Mouse (Mus musculus) midbrain, embryonic 11.5 days (tissue): ENCODE results near the gene Zfhx3. TPM values are rescaled to one million over a fixed set of nuclear protein-coding genes. Genes with fewer than 3 reads are reported as not detected.

Experiments used
- ATAC-seq: fragments of 200-750 bp; cut with Nextera tagmentation; 2 replicates; pipeline ENCODE4 v1.8.0; 2017; ENCODE audit warnings: moderate TSS enrichment, moderate library complexity; ENCODE audit not compliant: low FRiP score
- DNase-seq: peaks from one replicate; pipeline ENCODE4 v3.0.0; 2015; ENCODE audit warnings: low spot score; ENCODE audit errors: missing footprints
- H3K27ac ChIP-seq: fragments of 300-500 bp; sonication (generic); 2 replicates; pipeline ENCODE4 v1.5.1; 2014; ENCODE audit warnings: low read depth, low read length
- H3K27me3 ChIP-seq: fragments of 300-500 bp; sonication (generic); 2 replicates; pipeline ENCODE4 v1.6.1; 2014; ENCODE audit warnings: mild to moderate bottlenecking, low read length, moderate library complexity, mixed read lengths; ENCODE audit not compliant: control insufficient read depth, insufficient read depth
- H3K36me3 ChIP-seq: fragments of 300-500 bp; sonication (generic); 2 replicates; pipeline ENCODE4 v1.6.1; 2014; ENCODE audit warnings: mild to moderate bottlenecking, low read length, moderate library complexity, mixed read lengths; ENCODE audit not compliant: control insufficient read depth, insufficient read depth
- H3K4me1 ChIP-seq: fragments of 300-500 bp; sonication (generic); 2 replicates; pipeline ENCODE4 v1.6.1; 2014; ENCODE audit warnings: low read length; ENCODE audit not compliant: control insufficient read depth, insufficient read depth
- H3K4me2 ChIP-seq: fragments of 300-500 bp; sonication (generic); 2 replicates; pipeline ENCODE4 v1.6.1; 2014; ENCODE audit warnings: mild to moderate bottlenecking, moderate library complexity
- H3K4me3 ChIP-seq: fragments of 300-500 bp; sonication (generic); 2 replicates; pipeline ENCODE4 v1.5.1; 2014; ENCODE audit warnings: low read depth, low read length
- H3K9ac ChIP-seq: fragments of 300-500 bp; sonication (generic); 2 replicates; pipeline ENCODE4 v1.6.1; 2014; ENCODE audit warnings: low read length
- H3K9me3 ChIP-seq: fragments of 300-500 bp; sonication (generic); 2 replicates; pipeline ENCODE4 v1.6.1; 2016; ENCODE audit warnings: low read length; ENCODE audit not compliant: control insufficient read depth
- WGBS: fragments of 180-500 bp; shearing (Covaris S2); extraction: QIAGEN DNeasy Blood & Tissue Kit; methylation state at CpG from one replicate; pipeline ENCODE4 v1.1.7; 2014; 5-methylcytosine and 5-hydroxymethylcytosine counted together
- polyA plus RNA-seq: library from polyadenylated mRNA; unstranded; fragments of >200 nt; fragmentation: Nextera tagmentation; extraction: Ambion mirVana; gene quantifications from 2 replicates; pipeline ENCODE4 v1.2.1, GENCODE M21; 2014

The Zfhx3 gene
- polyA plus RNA-seq, 1 experiment from 2014 or later: 23.4 TPM

DNA sequence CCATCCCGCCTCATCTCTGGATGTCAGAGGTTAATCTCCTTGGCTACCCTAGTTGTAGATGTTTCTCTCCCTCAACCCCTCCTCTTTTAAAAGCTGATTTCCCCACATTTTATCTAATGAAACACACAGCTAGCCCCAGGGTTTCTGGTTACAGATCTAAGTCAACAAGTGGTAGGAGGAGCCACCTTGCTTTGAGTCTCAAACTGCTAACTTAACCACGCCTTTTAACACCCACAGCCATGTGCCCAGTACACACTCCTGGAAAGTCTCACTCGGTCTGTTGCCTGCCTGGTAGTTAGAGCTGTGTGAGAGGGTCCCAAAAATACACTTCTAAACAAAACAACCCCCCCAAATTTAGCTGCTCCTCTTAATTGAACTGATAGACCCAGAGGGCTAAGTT is 877.4 kb downstream of the Zfhx3 start:
- WGBS: 3% methylated on average over 3 of the region's 3 CpGs
- H3K27me3 ChIP-seq: no peaks in the 10 kb centered on the region
- no peak overlapping the region for H3K4me3 ChIP-seq
- H3K36me3 ChIP-seq: no peaks in the 10 kb centered on the region
- H3K9ac ChIP-seq: peak overlapping the region; percentile 20; the same call in 1 of the 2 replicates
- H3K4me1 ChIP-seq: peaks cover 20% of the 10 kb centered on the region
- no peak overlapping the region for H3K27ac ChIP-seq
- no peak for DNase-seq
- 0 out of 2 replicates have a peak, but pooled peaks have one; percentile 31 for ATAC-seq
- H3K4me2 ChIP-seq: peak overlapping the region; percentile 27; the same call in 1 of the 2 replicates
- no peaks in the 10 kb centered on the region for H3K9me3 ChIP-seq

- 7% methylated on average over 6 of the region's 6 CpGs for WGBS
- Histone ChIP-seq H3K4me1 (peaks cover 20% of the 10 kb centered on the region), H3K27me3 (no peaks in the 10 kb centered on the region), H3K27ac (no peak overlapping the region), H3K9ac (no peak overlapping the region), H3K4me3 (no peak overlapping the region), H3K4me2 (peak overlapping the region; percentile 27; the same call in 1 of the 2 replicates), H3K9me3 (no peaks in the 10 kb centered on the region), H3K36me3 (no peaks in the 10 kb centered on the region)
- ATAC-seq (peak; percentile 77), DNase-seq (peak; percentile 87)
These were observed 878.2 kb downstream of the Zfhx3 start for GRCm38 (mm10) chr8:108820634-108821033.

DNA sequence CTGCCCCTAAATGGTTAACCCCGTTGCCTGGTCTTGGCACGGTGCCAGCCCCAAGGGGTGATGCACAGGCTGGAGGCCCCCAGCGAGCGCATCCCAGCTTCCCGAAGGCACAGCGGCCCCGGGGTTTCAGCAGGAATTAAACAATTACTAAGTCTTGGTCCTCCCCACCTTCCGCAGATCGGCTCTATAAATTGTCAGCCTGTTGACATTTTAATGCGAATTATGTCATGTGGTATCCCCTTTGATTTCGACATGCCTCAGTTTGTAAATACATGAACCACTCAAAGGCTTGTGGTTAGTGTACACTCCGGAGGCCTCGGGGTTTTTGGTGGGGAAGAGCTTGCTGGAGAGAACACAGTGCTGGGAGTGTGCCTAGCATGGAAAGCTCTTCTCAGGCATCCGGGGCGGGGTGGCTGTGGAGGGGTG is 880.4 kb downstream of the Zfhx3 start:
- ATAC-seq (no peak), DNase-seq (no peak)
- H3K4me3 ChIP-seq: no peak overlapping the region
- 83% methylated on average over 15 of the region's 15 CpGs for WGBS
- no peak overlapping the region for H3K4me2 ChIP-seq
- no peaks in the 10 kb centered on the region for H3K36me3 ChIP-seq
- no peak overlapping the region for H3K27ac ChIP-seq
- no peaks in the 10 kb centered on the region for H3K9me3 ChIP-seq
- no peaks in the 10 kb centered on the region for H3K27me3 ChIP-seq
- H3K4me1 ChIP-seq: peaks cover 23% of the 10 kb centered on the region
- no peak overlapping the region for H3K9ac ChIP-seq

GRCm38 (mm10) chr8:108824049-108824448 is 881.6 kb downstream of the Zfhx3 start:
- Histone ChIP-seq H3K4me2 (no peak overlapping the region), H3K27ac (no peak overlapping the region), H3K9me3 (no peaks in the 10 kb centered on the region), H3K4me3 (no peak overlapping the region), H3K36me3 (no peaks in the 10 kb centered on the region), H3K27me3 (no peaks in the 10 kb centered on the region), H3K4me1 (peaks cover 22% of the 10 kb centered on the region), H3K9ac (no peak overlapping the region)
- ATAC-seq (no peak), DNase-seq (no peak)
- 98% methylated on average over 4 of the region's 4 CpGs for WGBS

DNA sequence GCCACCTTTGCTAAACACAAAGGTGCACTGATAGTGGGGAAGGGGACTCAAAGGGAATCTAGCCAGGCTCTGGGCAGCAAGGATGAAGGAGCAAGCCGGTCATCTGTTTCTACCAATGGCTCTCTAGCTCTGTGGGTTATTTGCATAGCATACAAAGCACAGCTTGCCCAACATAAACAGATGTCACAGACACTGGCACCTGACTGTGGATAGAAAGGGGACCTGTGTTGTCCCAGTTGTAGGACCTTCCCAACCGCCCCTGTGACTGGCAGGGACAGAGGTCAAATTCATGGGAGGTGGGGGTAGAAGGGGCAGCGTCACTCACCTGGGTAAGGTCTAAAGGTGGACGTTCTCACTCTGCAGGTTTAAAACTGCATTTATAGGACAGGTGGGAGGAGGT is 884.0 kb downstream of the Zfhx3 start:
- peaks cover 26% of the 10 kb centered on the region for H3K4me1 ChIP-seq
- 91% methylated on average over 4 of the region's 4 CpGs for WGBS
- no peaks in the 10 kb centered on the region for H3K36me3 ChIP-seq
- H3K9ac ChIP-seq: no peak overlapping the region
- DNase-seq (no peak), ATAC-seq (no peak)
- no peak overlapping the region; the same call in 1 of the 2 replicates for H3K27ac ChIP-seq
- H3K27me3 ChIP-seq: no peaks in the 10 kb centered on the region
- H3K4me3 ChIP-seq: no peak overlapping the region
- no peaks in the 10 kb centered on the region for H3K9me3 ChIP-seq
- H3K4me2 ChIP-seq: no peak overlapping the region

DNA sequence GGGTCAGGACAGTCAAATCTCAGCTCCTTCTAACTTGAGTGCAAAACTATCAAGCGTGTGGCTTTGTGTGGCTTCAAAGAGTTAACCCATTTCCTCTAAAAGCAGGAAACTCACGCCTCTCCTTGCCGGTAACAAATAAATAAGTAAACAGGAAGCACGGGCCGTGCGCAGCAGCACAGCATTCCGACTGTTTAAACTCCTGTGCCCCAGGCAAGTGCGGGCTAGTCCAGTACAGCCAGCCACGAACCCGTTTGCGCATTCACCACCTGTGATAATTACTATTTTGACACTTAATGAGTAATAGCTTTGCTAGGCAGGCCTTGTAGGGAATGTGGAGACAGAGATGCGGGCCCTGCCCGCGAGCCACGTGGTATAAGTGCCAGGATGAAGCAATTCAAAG is 885.0 kb downstream of the Zfhx3 start:
- Histone ChIP-seq H3K36me3 (no peaks in the 10 kb centered on the region), H3K4me3 (no peak overlapping the region), H3K9me3 (no peaks in the 10 kb centered on the region), H3K27ac (no peak overlapping the region), H3K27me3 (no peaks in the 10 kb centered on the region), H3K4me2 (no peak overlapping the region), H3K9ac (no peak overlapping the region), H3K4me1 (peaks cover 26% of the 10 kb centered on the region)
- DNase-seq: no peak
- WGBS: 86% methylated on average over 15 of the region's 15 CpGs
- no peak for ATAC-seq

GRCm38 (mm10) chr8:108829305-108829717 is 886.9 kb downstream of the Zfhx3 start:
- H3K27ac ChIP-seq: peak overlapping the region; percentile 63
- ATAC-seq: peak; percentile 93
- H3K4me3 ChIP-seq: no peak overlapping the region
- WGBS: 20% methylated on average over 12 of the region's 12 CpGs
- DNase-seq: peak; percentile 91
- no peaks in the 10 kb centered on the region for H3K36me3 ChIP-seq
- H3K4me1 ChIP-seq: peaks cover 26% of the 10 kb centered on the region
- H3K27me3 ChIP-seq: no peaks in the 10 kb centered on the region
- H3K9ac ChIP-seq: peak overlapping the region; percentile 47
- H3K9me3 ChIP-seq: no peaks in the 10 kb centered on the region
- H3K4me2 ChIP-seq: peak overlapping the region; percentile 29

DNA sequence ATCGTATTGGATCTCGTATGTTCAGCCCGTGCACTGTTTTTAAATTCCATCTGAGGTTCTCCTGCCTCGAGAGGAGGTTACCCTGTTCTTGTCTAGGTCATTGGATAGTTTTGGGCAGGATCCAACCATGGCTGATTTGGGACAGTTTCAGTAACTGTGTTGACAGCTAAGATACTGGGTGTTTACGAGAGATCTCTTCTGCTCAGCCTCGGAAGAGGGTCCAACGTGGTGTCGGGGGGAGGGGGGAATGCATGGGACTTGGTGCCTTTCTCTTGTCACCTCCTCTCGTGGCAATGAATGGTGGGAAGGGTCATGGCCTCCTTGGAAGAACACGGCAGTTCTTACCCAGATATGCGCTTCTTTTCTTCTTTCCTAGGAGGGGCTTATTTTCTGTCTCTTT is 892.7 kb downstream of the Zfhx3 start:
- no peak overlapping the region for H3K4me2 ChIP-seq
- H3K36me3 ChIP-seq: no peaks in the 10 kb centered on the region
- DNase-seq: no peak
- WGBS: 91% methylated on average over 11 of the region's 11 CpGs
- no peak overlapping the region for H3K4me3 ChIP-seq
- H3K27ac ChIP-seq: no peak overlapping the region
- H3K4me1 ChIP-seq: peaks cover 18% of the 10 kb centered on the region
- no peaks in the 10 kb centered on the region for H3K9me3 ChIP-seq
- H3K27me3 ChIP-seq: no peaks in the 10 kb centered on the region
- no peak overlapping the region for H3K9ac ChIP-seq
- no peak for ATAC-seq

DNA sequence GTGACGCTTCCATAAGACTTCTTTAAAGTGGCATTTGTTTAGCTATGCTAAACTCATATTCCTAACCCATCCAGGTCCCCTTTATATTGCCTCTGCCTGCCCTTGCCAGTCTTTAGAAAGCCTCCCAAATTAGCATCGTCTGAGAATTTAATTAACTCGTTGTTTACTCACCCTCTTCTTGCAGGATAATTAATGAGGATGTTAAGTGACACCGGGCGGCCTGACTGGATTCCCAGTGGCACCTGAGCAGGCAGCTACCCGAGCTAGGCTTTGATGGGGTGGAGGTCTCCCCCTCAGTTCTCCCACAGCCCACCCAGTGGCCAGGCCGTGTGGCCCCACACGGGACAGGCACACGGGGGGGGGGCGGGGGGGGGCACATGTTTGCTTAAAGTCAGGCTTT is 895.3 kb downstream of the Zfhx3 start:
- no peaks in the 10 kb centered on the region for H3K27me3 ChIP-seq
- ATAC-seq (peak; percentile 33; the same call in 1 of the 2 replicates), DNase-seq (no peak)
- H3K9ac ChIP-seq: no peak overlapping the region
- no peak overlapping the region for H3K27ac ChIP-seq
- no peaks in the 10 kb centered on the region for H3K36me3 ChIP-seq
- WGBS: 46% methylated on average over 10 of the region's 10 CpGs
- no peak overlapping the region for H3K4me2 ChIP-seq
- H3K9me3 ChIP-seq: no peaks in the 10 kb centered on the region
- peaks cover 13% of the 10 kb centered on the region for H3K4me1 ChIP-seq
- H3K4me3 ChIP-seq: no peak overlapping the region
